Comparison of ENCODE assay signal across 21 mouse cellular contexts in genomic region chr17:14771339-14771738, GRCm38 (mm10).
DNase-seq lines count a peak whose midpoint lies in the region; ATAC-seq and TF ChIP-seq lines count a peak whose summit lies in the region.
"Had no signal": no experiment of that assay in that cellular context is flagged by ENCODE, and none has a peak within 500 bp of the region (broad histone marks: within the 10 kb centered on the region; RNA-seq: fewer than 3 reads in every experiment).

No protein-coding gene starts in this region.

- no peaks in the 10 kb centered on the region for H3K27me3 ChIP-seq in limb, embryonic 15.5 days
- no peaks in the 10 kb centered on the region for H3K27me3 ChIP-seq in limb, embryonic 10.5 days (ENCODE audit: low read depth, poor library complexity, severe bottlenecking)
- H3K27me3 ChIP-seq in midbrain, postnatal 0 days (ENCODE audit: insufficient read depth, low read length): no peaks in the 10 kb centered on the region
- H3K27me3 ChIP-seq: heart, embryonic 13.5 days; limb, embryonic 13.5 days; lung, embryonic 15.5 days; Patski had no signal

- H3K4me3 ChIP-seq in limb, embryonic 15.5 days: no peak overlapping the region
- H3K4me3 ChIP-seq in limb, embryonic 10.5 days: no peak overlapping the region
- no peak overlapping the region for H3K4me3 ChIP-seq in midbrain, postnatal 0 days (ENCODE audit: low read depth, low read length)
- H3K4me3 ChIP-seq: heart, embryonic 13.5 days; limb, embryonic 13.5 days; lung, embryonic 15.5 days had no signal

- no peaks in the 10 kb centered on the region for H3K9me3 ChIP-seq in limb, embryonic 15.5 days
- H3K9me3 ChIP-seq in limb, embryonic 10.5 days (replicated peaks): no peaks in the 10 kb centered on the region
- no peaks in the 10 kb centered on the region for H3K9me3 ChIP-seq in midbrain, postnatal 0 days (ENCODE audit: low read length)
- H3K9me3 ChIP-seq: heart, embryonic 13.5 days; limb, embryonic 13.5 days; lung, embryonic 15.5 days had no signal

- H3K27ac ChIP-seq in limb, embryonic 15.5 days: peak overlapping the region; percentile 33; the same call in 1 of the 2 replicates
- H3K27ac ChIP-seq in limb, embryonic 10.5 days: no peak overlapping the region
- H3K27ac ChIP-seq in midbrain, postnatal 0 days (ENCODE audit: low read depth, low read length): no peak overlapping the region
- H3K27ac ChIP-seq: heart, embryonic 13.5 days; limb, embryonic 13.5 days; liver, embryonic 14.5 days; lung, embryonic 15.5 days; macrophage had no signal

- 0 out of 2 replicates have a peak, but pooled peaks have one; percentile 60 for ATAC-seq in limb, embryonic 15.5 days (ENCODE audit: insufficient number of reproducible peaks, low FRiP score, low TSS enrichment, low read depth)
- no peak for ATAC-seq in midbrain, postnatal 0 days (ENCODE audit: low FRiP score)
- ATAC-seq: CD4-positive, CD25-positive, alpha-beta regulatory T cell, adult 4 months; Patski had no signal

- 58% methylated on average over 4 of the region's 4 CpGs for WGBS in limb, embryonic 15.5 days
- WGBS in limb, embryonic 10.5 days: 77% methylated on average over 4 of the region's 4 CpGs
- WGBS in midbrain, postnatal 0 days: 77% methylated on average over 4 of the region's 4 CpGs

- H3K4me1 ChIP-seq in limb, embryonic 15.5 days: no peaks in the 10 kb centered on the region
- no peaks in the 10 kb centered on the region for H3K4me1 ChIP-seq in limb, embryonic 10.5 days
- no peaks in the 10 kb centered on the region for H3K4me1 ChIP-seq in midbrain, postnatal 0 days (ENCODE audit: insufficient read depth, low read length)
- H3K4me1 ChIP-seq: heart, embryonic 13.5 days; lung, embryonic 15.5 days had no signal

- H3K4me2 ChIP-seq in limb, embryonic 15.5 days: no peak overlapping the region
- H3K4me2 ChIP-seq in midbrain, postnatal 0 days (ENCODE audit: low read depth, low read length, poor library complexity, severe bottlenecking): no peak overlapping the region
- H3K4me2 ChIP-seq: heart, embryonic 13.5 days; limb, embryonic 13.5 days; lung, embryonic 15.5 days; midbrain, embryonic 11.5 days had no signal

- peak; percentile 11 for DNase-seq in adrenal gland, postnatal 14 days
- no peak for DNase-seq in adrenal gland, adult 18-20 months (ENCODE audit: low spot score in 2 of 2)
- DNase-seq in limb, embryonic 10.5 days (ENCODE audit: low spot score): no peak
- peak; percentile 36 to 65 for DNase-seq in gastrocnemius, postnatal 36 days
- no peak for DNase-seq in urinary bladder, postnatal 10 days (ENCODE audit: low spot score)
- DNase-seq in kidney, postnatal 10 days: no peak
- no peak for DNase-seq in midbrain, postnatal 0 days (ENCODE audit: low spot score)
- DNase-seq: cerebellum, adult 9-10 months; embryo, embryonic 11 days; kidney, adult 11 months; right cerebral cortex, adult 18-20 months; thymus, postnatal 14 days had no signal

- intact Hi-C loops in gastrocnemius, postnatal 36 days (cut with DNase I): no loop called here

- H3K9ac ChIP-seq in limb, embryonic 15.5 days: no peak overlapping the region
- H3K9ac ChIP-seq in midbrain, postnatal 0 days (replicated peaks; ENCODE audit: low read length, poor library complexity, severe bottlenecking): no peak overlapping the region
- H3K9ac ChIP-seq: heart, embryonic 13.5 days; limb, embryonic 13.5 days; liver, embryonic 14.5 days; lung, embryonic 15.5 days had no signal

- no peaks in the 10 kb centered on the region for H3K36me3 ChIP-seq in limb, embryonic 15.5 days
- H3K36me3 ChIP-seq in limb, embryonic 10.5 days: no peaks in the 10 kb centered on the region
- no peaks in the 10 kb centered on the region for H3K36me3 ChIP-seq in midbrain, postnatal 0 days (ENCODE audit: insufficient read depth, low read length)
- H3K36me3 ChIP-seq: heart, embryonic 13.5 days; limb, embryonic 13.5 days; lung, embryonic 15.5 days had no signal

- TF ChIP-seq CTCF in midbrain, postnatal 0 days (IDR thresholded peaks at IDR 0.05): no peak

Comparison
In these comparisons a context has a peak if more than half of its experiments do, and no peak if none do; other contexts are left out.
1. DNase-seq: peak in adrenal gland, postnatal 14 days (single experiment) and gastrocnemius, postnatal 36 days (2 of 2); none in adrenal gland, adult 18-20 months (0 of 2), limb, embryonic 10.5 days (single experiment), urinary bladder, postnatal 10 days (single experiment), kidney, postnatal 10 days (single experiment) and midbrain, postnatal 0 days (single experiment).